Mouse (Mus musculus): ENCODE measurements around the gene Mvk. TPM values are rescaled to one million over a fixed set of nuclear protein-coding genes. Genes with fewer than 3 reads are reported as not detected.
A peak's percentile ranks its signal among the peaks of the same experiment; 100 is the strongest.

Gene Mvk
- total and polyA plus RNA-seq, 2 experiments from 2014 or later, result 70.6 to 113 TPM

DNA sequence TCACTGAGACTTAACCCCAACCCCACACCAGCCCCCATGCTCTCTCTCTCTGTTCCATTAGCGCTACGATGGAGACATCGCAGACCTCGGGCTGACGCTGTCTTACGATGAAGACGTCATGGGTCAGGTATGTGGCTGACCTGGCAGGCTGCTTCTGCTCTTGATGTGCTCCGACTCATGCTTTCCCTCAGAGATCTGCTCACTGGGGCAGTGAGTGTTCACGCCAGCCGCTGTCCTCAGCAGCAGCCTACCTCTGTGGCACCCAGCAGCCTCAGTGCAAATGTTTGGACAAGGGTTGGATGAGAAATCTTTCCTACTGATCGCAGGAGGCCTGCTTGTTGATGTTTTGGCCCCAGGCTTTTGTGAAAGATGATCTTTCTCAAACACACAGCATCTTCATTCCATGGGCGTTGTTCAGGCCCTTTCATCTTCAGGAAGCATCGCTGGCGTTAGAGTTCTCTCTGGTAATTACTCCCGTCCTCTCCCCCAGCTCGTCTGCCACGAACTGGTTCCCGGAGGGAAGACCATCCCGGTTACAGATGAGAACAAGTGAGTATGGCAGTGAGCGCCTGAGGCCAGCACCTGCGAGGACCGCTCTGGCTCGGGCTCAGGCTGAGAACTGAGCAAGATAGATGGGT is 31.6 kb upstream of the Mvk start:
- WGBS, result 81% methylated on average over 23 of the region's 23 CpGs
- H3K9ac ChIP-seq (replicated peaks; ENCODE audit: low read length, poor library complexity, severe bottlenecking), result no peak overlapping the region
- no peaks in the 10 kb centered on the region for H3K9me3 ChIP-seq (ENCODE audit: low read length)
- ATAC-seq (ENCODE audit: low FRiP score), result no peak
- peaks cover 88% of the 10 kb centered on the region for H3K36me3 ChIP-seq (ENCODE audit: insufficient read depth, low read length)
- TF ChIP-seq CTCF (IDR thresholded peaks at IDR 0.05), result no peak
- no peak overlapping the region for H3K27ac ChIP-seq (ENCODE audit: low read depth, low read length)
- no peaks in the 10 kb centered on the region for H3K27me3 ChIP-seq (ENCODE audit: insufficient read depth, low read length)
- H3K4me3 ChIP-seq (ENCODE audit: low read depth, low read length), result no peak overlapping the region
- DNase-seq (ENCODE audit: low spot score), result no peak
- H3K4me2 ChIP-seq (ENCODE audit: low read depth, low read length, poor library complexity, severe bottlenecking), result no peak overlapping the region
- H3K4me1 ChIP-seq (ENCODE audit: insufficient read depth, low read length), result no peaks in the 10 kb centered on the region

DNA sequence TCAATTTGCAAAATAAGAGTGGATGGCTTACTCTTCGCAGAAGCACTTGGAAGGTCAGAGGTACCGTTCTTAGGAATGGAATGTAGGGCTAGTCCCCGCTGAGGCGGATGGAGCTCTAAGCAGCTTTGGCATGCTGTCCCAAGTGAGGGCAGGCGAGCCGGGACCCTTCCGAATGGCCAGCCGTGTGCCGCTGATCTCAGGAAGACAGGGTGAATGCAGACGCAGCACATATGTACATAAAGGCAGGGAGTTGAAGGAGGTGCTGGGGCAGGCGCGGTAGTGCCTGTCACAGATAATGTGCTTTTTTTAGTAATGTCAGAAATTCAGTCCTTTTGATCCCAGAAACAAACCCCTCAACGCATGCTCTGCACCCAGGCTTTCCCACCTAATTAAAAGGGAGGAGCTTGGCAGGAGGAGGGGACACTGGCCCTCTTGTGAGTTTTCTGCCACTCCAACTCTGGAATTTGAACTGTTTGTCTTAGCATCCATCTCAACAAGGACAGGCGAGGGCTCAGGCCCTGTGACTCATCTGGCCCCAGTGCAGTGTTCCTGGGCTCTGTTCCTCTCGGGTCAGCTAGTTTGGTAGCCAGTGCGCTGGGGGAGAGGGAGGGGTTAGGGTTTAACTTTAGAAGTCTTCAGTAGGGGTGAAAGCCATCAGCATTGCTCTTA is 30.9 kb upstream of the Mvk start:
- Histone ChIP-seq H3K4me3 (ENCODE audit: low read depth, low read length) (no peak overlapping the region), H3K9ac (replicated peaks; ENCODE audit: low read length, poor library complexity, severe bottlenecking) (no peak overlapping the region), H3K27me3 (ENCODE audit: insufficient read depth, low read length) (no peaks in the 10 kb centered on the region), H3K9me3 (ENCODE audit: low read length) (no peaks in the 10 kb centered on the region), H3K36me3 (ENCODE audit: insufficient read depth, low read length) (peaks cover 85% of the 10 kb centered on the region), H3K4me2 (ENCODE audit: low read depth, low read length, poor library complexity, severe bottlenecking) (no peak overlapping the region), H3K4me1 (ENCODE audit: insufficient read depth, low read length) (no peaks in the 10 kb centered on the region), H3K27ac (ENCODE audit: low read depth, low read length) (no peak overlapping the region)
- ATAC-seq (ENCODE audit: low FRiP score) (no peak), DNase-seq (ENCODE audit: low spot score) (no peak)
- no peak for TF ChIP-seq CTCF (IDR thresholded peaks at IDR 0.05)
- WGBS, result 75% methylated on average over 16 of the region's 16 CpGs

DNA sequence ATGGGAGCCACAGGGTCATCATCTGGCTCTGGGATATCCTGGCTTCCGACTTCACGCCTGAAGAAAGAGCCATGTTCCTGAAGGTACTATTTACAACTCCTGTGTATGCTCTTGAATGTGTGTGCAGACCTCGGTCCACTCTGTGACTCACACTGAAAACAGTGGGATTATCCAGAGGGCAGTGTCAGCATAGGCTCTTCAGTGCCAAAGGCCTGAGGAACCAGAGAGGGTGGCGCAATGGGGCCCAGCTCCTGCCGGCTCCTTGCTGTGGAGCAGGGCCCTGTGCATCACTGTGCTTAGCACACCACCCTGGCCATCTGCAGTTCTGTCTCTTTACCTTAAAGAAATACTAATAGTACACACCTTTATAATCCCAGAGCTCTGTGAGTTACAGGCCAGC is 28.5 kb upstream of the Mvk start:
- 95% methylated on average over 5 of the region's 5 CpGs for WGBS
- DNase-seq (ENCODE audit: low spot score), result no peak
- no peak overlapping the region for H3K9ac ChIP-seq (replicated peaks; ENCODE audit: low read length, poor library complexity, severe bottlenecking)
- no peaks in the 10 kb centered on the region for H3K4me1 ChIP-seq (ENCODE audit: insufficient read depth, low read length)
- H3K36me3 ChIP-seq (ENCODE audit: insufficient read depth, low read length), result peaks cover 82% of the 10 kb centered on the region
- no peak overlapping the region for H3K4me3 ChIP-seq (ENCODE audit: low read depth, low read length)
- H3K27me3 ChIP-seq (ENCODE audit: insufficient read depth, low read length), result no peaks in the 10 kb centered on the region
- no peak overlapping the region for H3K27ac ChIP-seq (ENCODE audit: low read depth, low read length)
- TF ChIP-seq CTCF (IDR thresholded peaks at IDR 0.05), result no peak
- no peak overlapping the region for H3K4me2 ChIP-seq (ENCODE audit: low read depth, low read length, poor library complexity, severe bottlenecking)
- no peaks in the 10 kb centered on the region for H3K9me3 ChIP-seq (ENCODE audit: low read length)
- ATAC-seq (ENCODE audit: low FRiP score), result no peak

DNA sequence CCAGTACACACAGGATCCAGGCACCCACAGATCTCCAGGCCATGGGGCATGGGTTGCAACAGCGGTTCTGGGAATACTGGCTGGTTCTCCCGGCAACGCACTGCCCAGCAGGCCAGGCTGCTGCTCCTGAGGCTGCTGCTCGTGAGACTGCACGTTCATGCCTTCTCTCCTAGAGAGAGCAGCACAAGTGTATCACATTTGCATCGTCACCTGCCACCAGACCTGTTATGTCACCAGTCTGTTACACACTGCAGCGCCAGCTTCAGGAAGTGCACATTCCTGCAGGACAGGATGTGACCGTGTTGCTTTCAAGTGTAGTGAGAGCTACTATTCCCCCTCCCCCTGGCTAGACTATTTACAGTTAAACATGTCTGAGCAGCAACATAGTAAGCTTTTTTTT is 27.2 kb upstream of the Mvk start:
- Histone ChIP-seq H3K4me2 (ENCODE audit: low read depth, low read length, poor library complexity, severe bottlenecking) (no peak overlapping the region), H3K9me3 (ENCODE audit: low read length) (no peaks in the 10 kb centered on the region), H3K27ac (ENCODE audit: low read depth, low read length) (no peak overlapping the region), H3K36me3 (ENCODE audit: insufficient read depth, low read length) (peaks cover 70% of the 10 kb centered on the region), H3K9ac (replicated peaks; ENCODE audit: low read length, poor library complexity, severe bottlenecking) (no peak overlapping the region), H3K4me1 (ENCODE audit: insufficient read depth, low read length) (no peaks in the 10 kb centered on the region), H3K27me3 (ENCODE audit: insufficient read depth, low read length) (no peaks in the 10 kb centered on the region), H3K4me3 (ENCODE audit: low read depth, low read length) (no peak overlapping the region)
- ATAC-seq (ENCODE audit: low FRiP score), result no peak
- TF ChIP-seq CTCF (IDR thresholded peaks at IDR 0.05), result no peak
- DNase-seq (ENCODE audit: low spot score), result no peak
- 87% methylated on average over 8 of the region's 8 CpGs for WGBS

DNA sequence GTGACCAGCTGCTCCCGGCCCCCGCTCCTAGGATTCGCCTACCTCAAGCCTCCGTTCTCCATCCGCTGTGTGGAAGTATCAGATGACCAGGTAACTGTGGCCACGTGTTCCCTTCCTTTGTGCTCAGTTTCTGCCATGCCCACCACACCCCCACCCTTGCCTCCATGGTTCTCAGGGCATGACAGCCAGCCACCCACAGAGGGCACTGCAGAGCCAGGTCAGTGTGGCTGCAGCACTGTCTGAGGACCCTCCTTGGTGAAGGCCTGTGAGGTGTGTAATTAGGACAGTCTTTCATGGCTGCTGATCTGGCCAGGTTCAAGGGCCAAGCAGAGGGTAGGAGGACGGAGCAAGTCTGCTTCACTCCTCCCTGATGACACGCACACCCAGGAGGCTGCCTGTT is 25.5 kb upstream of the Mvk start:
- Histone ChIP-seq H3K4me3 (ENCODE audit: low read depth, low read length) (no peak overlapping the region), H3K27me3 (ENCODE audit: insufficient read depth, low read length) (no peaks in the 10 kb centered on the region), H3K27ac (ENCODE audit: low read depth, low read length) (no peak overlapping the region), H3K9me3 (ENCODE audit: low read length) (no peaks in the 10 kb centered on the region), H3K4me1 (ENCODE audit: insufficient read depth, low read length) (no peaks in the 10 kb centered on the region), H3K4me2 (ENCODE audit: low read depth, low read length, poor library complexity, severe bottlenecking) (no peak overlapping the region), H3K9ac (replicated peaks; ENCODE audit: low read length, poor library complexity, severe bottlenecking) (no peak overlapping the region), H3K36me3 (ENCODE audit: insufficient read depth, low read length) (peaks cover 55% of the 10 kb centered on the region)
- DNase-seq (ENCODE audit: low spot score) (peak; percentile 44), ATAC-seq (ENCODE audit: low FRiP score) (no peak)
- peak; percentile 74 for TF ChIP-seq CTCF (IDR thresholded peaks at IDR 0.05)
- 82% methylated on average over 8 of the region's 8 CpGs for WGBS

DNA sequence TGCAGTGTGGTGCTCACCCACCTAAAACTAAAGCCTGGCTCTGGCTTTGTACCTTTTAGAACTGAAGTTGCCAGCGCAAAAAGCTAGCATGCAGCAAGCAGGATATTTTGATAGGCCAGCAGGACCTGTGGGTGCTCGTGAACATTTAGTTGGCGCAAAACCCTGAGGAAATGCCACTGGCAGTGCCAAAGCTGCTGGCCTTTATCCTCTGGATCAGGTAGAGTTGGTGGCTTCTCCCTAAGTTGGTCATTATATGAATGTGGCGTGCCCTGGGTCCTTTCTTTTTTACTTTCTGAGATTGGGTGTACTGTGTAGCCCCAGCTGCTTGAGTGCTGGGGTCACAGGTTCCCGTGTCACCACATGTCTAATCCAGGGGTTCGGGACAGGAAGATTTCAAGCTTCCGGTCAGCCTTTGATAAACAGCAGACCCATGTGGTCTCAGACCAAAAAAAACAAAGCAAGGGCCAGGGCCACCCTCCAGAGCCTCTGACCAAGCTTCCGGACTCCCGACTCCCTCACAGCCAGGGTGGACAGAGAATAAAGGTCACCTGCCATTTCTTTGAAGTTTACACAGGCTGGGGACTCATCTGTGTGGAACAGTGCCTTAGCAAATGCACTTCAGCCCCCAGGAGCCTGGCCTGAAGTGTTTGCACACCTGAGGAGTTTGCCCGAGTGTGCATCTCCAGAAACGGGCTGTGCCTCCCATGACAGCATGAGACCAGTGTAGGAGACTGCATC is 22.3 kb upstream of the Mvk start:
- 85% methylated on average over 11 of the region's 11 CpGs for WGBS
- Histone ChIP-seq H3K36me3 (ENCODE audit: insufficient read depth, low read length) (peaks cover 32% of the 10 kb centered on the region), H3K4me1 (ENCODE audit: insufficient read depth, low read length) (no peaks in the 10 kb centered on the region), H3K4me2 (ENCODE audit: low read depth, low read length, poor library complexity, severe bottlenecking) (no peak overlapping the region), H3K27me3 (ENCODE audit: insufficient read depth, low read length) (no peaks in the 10 kb centered on the region), H3K27ac (ENCODE audit: low read depth, low read length) (no peak overlapping the region), H3K9ac (replicated peaks; ENCODE audit: low read length, poor library complexity, severe bottlenecking) (no peak overlapping the region), H3K9me3 (ENCODE audit: low read length) (no peaks in the 10 kb centered on the region), H3K4me3 (ENCODE audit: low read depth, low read length) (no peak overlapping the region)
- DNase-seq (ENCODE audit: low spot score) (no peak), ATAC-seq (ENCODE audit: low FRiP score) (no peak)
- TF ChIP-seq CTCF (IDR thresholded peaks at IDR 0.05), result no peak
